Mouse (Mus musculus): ENCODE measurements at regions not wholly inside any gene's neighbourhood (a gene's known extent, or its start where the extent isn't known, plus 50 kb on each side); places are given as distances from the start of the nearest gene placed in this dataset.
A peak's percentile ranks its signal among the peaks of the same experiment; 100 is the strongest.
"Not testable (repeated sequence)": the region's sequence is repeated elsewhere in the genome, so short reads cannot be mapped to it uniquely, and the experiment has no call there.

DNA sequence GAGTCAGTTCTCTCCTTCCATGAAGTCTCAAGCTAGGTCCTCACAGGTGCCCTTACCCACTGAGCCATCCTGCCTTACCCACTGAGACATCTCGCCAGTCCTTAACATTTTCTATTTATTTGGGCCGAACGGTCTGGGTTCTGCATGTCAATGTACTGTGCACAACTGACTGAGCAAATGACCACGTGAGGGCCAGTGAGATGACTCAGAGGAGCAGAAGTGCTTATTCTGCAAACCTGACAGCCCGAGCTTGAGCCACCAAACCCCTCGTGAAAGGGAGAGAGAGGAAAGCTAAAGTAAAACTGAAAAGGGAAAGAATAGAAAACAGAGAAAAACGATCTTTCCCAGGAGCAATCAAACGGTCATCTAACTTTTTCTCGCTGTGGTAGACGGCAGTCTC lies 52.2 kb upstream of the Nmd3 start:
- DNase-seq, result peak; percentile 17

DNA sequence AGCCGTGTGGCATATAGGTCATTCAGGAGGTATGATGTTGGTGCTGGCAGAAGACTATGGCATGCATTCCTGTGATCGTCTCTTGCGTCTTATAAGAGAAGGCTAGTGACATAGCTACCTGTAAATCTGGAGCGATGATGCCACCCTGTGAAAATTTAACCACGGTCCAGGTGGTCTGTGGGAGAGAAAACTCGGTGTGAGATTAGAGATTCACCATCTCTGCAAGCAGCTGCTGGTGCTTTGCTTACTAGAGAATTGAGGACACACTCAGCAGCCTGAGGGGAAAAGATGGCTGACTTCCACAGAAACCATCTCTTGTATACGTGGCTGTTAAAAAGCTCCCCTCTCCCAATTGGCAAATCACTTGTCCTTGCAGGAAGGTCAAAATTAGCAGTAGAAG lies 54.0 kb upstream of the Nmd3 start:
- DNase-seq, result peak; percentile 5

DNA sequence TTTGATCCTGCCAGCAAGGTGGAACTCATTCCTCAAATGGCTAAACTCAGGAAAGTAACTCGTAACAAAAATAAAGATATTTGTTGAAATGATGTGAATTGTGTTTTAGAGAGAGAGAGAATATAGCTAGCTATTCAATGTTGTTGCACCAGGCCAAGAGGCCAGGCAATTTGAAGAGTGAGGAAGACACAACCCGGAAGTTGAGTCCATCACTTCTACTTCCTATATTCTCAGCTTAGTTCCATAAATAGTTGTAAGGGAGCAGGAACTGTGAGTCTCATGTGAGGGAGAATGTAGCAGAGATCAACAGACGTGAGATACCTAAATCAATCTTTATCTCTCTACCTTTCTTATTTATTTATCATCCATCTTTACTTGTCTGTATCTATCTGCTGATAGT lies 54.4 kb upstream of the Nmd3 start:
- no peak for DNase-seq

DNA sequence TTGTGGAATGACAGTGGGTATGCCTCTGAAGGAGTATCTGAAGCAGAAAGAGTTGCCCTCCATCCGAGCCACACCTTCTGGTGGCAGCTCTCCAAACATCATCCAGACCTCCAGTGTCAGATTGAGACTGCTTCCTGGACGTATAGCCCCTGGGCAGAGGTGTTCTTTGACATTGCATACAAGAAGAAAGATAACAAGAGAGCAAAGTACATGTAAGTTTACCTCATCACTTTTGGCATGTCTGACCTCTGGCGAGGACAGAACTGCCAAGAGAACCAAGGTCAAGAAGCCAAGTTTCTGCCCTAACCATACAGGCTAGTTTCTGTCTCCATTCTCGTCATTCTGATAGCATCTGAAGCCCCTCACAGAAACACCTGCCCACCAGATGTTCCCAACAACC lies 57.5 kb upstream of the Nmd3 start:
- DNase-seq, result no peak

- no peak for DNase-seq
Observed at GRCm38 (mm10) chr3:69658185-69658584, 59.4 kb upstream of the B3galnt1 start.

GRCm38 (mm10) chr3:69657570-69657969 lies 58.8 kb upstream of the B3galnt1 start:
- no peak for DNase-seq

DNA sequence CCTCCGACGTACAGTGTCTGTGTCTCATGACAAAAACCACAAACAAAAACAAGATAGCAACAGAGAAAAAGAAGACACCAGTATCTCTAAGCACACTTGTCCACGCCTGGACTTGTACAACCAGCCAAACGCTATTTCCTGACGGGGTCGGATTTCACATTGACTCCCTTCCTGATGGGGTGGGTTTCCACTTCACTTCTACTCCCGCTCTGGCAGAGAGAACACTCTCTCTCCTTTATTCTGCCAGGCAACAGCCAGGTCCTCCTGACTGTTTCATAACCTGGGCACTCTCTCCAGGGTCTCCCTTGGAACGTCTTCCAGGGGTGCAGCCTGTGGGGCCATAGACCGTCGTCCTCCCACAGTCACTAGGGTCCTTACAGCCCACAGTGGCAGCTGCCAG lies 56.9 kb upstream of the B3galnt1 start:
- DNase-seq, result not testable (repeated sequence)

GRCm38 (mm10) chr3:69655001-69655400 lies 56.2 kb upstream of the B3galnt1 start:
- no peak for DNase-seq

DNA sequence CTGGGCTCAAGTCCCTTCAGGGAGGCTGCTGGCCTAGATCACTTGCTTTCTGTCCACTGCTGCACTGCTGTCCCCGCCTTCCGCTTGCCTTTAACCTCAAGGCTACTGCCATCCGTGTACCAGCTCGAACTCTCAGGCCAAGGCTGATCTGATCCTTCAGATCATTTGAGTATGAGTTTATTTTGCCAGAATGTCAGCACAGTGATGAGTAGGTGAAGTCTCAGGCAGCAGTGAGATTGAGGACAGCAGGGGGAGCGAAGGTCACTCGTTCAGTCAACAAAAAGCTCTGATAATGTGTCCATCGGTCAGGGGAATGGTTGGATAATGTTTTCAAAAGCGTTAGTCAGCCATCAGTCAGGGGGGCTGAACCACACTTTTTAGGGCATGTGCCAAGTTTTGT lies 54.6 kb upstream of the B3galnt1 start:
- DNase-seq, result not testable (repeated sequence)

DNA sequence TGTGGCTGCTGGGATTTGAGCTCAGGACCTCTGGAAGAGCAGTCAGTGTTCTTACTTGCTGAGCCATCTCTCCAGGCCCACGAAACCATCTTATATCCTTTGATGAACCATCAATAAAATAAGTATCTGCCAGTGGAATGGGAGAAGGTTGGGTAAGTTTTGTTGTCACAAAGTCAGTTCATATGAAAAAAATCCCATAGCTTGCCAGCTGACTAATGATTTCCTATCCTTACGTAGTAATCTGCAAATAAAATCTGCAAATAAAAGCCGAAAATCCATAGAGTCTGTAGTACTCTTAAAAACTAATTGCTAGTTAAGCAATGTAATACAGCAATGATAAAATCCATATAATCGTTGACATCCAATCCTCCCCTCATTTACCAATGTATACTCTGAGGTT lies 50.8 kb upstream of the B3galnt1 start:
- no peak for DNase-seq

All from layer of hippocampus, adult 9-11 months (tissue).